Mouse (Mus musculus): Measurements from ENCODE around the gene Actl7b.

DNA sequence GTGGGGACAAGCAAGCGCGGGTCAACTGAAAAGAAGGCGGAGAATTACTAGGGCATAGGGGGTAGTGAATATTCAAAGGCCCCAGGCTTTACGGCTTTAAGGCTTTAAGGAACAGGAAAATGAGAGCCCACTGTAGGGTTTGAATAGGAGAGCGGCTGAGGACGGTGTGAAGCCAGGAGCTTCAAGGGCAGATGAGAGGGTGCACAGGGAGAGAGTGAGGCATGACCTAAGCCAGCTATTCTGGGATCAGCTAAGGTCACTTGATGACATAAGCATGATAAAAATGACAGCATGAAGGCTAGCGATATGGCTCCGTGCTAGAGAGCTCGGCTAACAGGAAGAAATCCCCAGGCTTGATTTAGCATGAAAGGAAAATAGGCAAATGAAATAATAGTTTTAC lies 21.8 kb downstream of the Actl7b start:
- TF ChIP-seq CTCF (conservative IDR thresholded peaks at IDR 0.05 in 1 of 2, IDR thresholded peaks at IDR 0.05 in 1 of 2; ENCODE audit: low read depth in 2 of 2, low read length in 2 of 2) (no peak), NELFE (IDR thresholded peaks at IDR 0.05; ENCODE audit: low read depth, low read length) (no peak), POLR2A (IDR thresholded peaks at IDR 0.05; ENCODE audit: low read depth, low read length) (no peak), ZKSCAN1 (IDR thresholded peaks at IDR 0.05; ENCODE audit: borderline replicate concordance, low read depth, low read length) (no peak), MAFK (IDR thresholded peaks at IDR 0.05; ENCODE audit: insufficient replicate concordance, low read length) (no peak), POLR2AphosphoS2 (IDR thresholded peaks at IDR 0.05; ENCODE audit: low read depth, low read length) (no peak), EP300 (IDR thresholded peaks at IDR 0.05; ENCODE audit: low read length) (no peak), ZMIZ1 (IDR thresholded peaks at IDR 0.05; ENCODE audit: low read depth, low read length) (no peak), NRF1 (IDR thresholded peaks at IDR 0.05; ENCODE audit: low read depth, low read length) (no peak), MEF2A (IDR thresholded peaks at IDR 0.05; ENCODE audit: borderline replicate concordance, low read depth, low read length) (no peak)
